Mouse (Mus musculus) cerebellum, adult 2 months (tissue): ENCODE measurements around the gene Slc12a8.

ENCODE experiments used
- CTCF ChIP-seq: fragments of 200-500 bp; IDR thresholded peaks from 2 replicates; pipeline ENCODE4 v1.5.1; 2011; ENCODE audit warnings: low read depth, mild to moderate bottlenecking, control low read depth, low read length, moderate library complexity, borderline replicate concordance; ENCODE audit not compliant: insufficient read depth
- POLR2A ChIP-seq: fragments of 200-500 bp; IDR thresholded peaks from 2 replicates; pipeline ENCODE4 v1.6.1; 2011; ENCODE audit warnings: low read length, control low read depth, borderline replicate concordance; ENCODE audit not compliant: insufficient read depth

DNA sequence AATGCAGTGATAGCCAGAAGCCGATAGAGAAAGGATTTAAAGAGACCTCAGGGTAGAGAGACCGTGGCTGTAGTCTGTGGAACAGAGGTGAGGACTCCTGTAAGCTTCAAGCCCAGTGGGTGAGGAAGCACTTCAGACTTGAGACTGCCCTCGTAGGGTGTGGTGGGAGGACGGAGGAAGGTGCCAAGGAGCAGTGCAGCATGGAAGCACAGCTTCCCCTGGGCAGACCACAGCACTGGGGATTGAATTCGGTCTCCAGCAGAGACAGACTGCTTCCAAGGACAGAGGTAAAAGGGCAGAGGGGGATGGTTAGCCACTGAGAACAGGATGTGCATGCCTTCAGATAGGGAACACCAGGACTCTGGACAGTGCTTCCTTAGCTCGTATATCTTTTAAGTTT lies 49.7 kb upstream of the Slc12a8 start:
- TF ChIP-seq CTCF (no peak), POLR2A (no peak)
